ENCODE assay signal across 1 mouse cellular context in genomic region chr5:143363678-143364615, GRCm38 (mm10).
TF ChIP-seq lines count a peak whose summit lies in the region.

No protein-coding gene starts in this region.

TF ChIP-seq in CH12.LX, 34 proteins besides CTCF, POLR2A, EP300 and RAD21 (continued from another document):
- TF ChIP-seq MEF2A (IDR thresholded peaks at IDR 0.05; ENCODE audit: borderline replicate concordance, low read depth, low read length), result no peak
- no peak for TF ChIP-seq ELF1 (IDR thresholded peaks at IDR 0.05; ENCODE audit: low read depth, low read length)
- no peak for TF ChIP-seq JUND (conservative IDR thresholded peaks at IDR 0.05; ENCODE audit: low read depth, low read length)
- TF ChIP-seq BHLHE40 (IDR thresholded peaks at IDR 0.05; ENCODE audit: low read depth, low read length), result no peak
- TF ChIP-seq KAT2A (IDR thresholded peaks at IDR 0.05; ENCODE audit: insufficient replicate concordance, low read length), result no peak
TF ChIP-seq in CH12.LX: peak in this region for 0.
